Mouse (Mus musculus): ENCODE data around the gene Rad17. TPM values are rescaled to one million over a fixed set of nuclear protein-coding genes. Genes with fewer than 3 reads are reported as not detected.

Gene Rad17
- total and polyA plus RNA-seq, 2 experiments from 2014 or later: 13.5 to 14.0 TPM

DNA sequence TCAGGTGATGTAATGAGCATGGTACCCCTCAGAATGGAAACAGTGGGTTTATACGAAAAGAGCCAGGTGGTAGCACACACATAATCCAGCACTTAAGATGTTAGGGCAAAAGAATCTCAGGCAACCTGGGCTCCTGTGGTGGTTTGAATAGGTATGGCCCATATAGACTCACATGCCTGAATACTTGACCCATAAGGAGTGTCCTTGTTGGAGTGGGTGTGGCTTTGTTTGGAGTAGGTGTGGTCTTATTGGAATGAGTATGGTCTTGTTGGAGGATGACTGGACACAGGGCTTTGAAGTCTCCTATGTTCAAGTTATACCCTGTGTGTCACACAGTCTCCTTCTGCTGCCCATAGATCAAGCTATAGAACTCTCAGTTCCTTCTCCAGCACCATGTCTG is 82.5 kb downstream of the Rad17 start:
- Histone ChIP-seq H3K27me3 (ENCODE audit: insufficient read depth, low read length) (no peaks in the 10 kb centered on the region), H3K4me2 (ENCODE audit: low read depth, low read length, poor library complexity, severe bottlenecking) (no peak overlapping the region), H3K27ac (ENCODE audit: low read depth, low read length) (no peak overlapping the region), H3K4me1 (ENCODE audit: insufficient read depth, low read length) (no peaks in the 10 kb centered on the region), H3K9ac (replicated peaks; ENCODE audit: low read length, poor library complexity, severe bottlenecking) (no peak overlapping the region), H3K9me3 (ENCODE audit: low read length) (no peaks in the 10 kb centered on the region), H3K36me3 (ENCODE audit: insufficient read depth, low read length) (no peaks in the 10 kb centered on the region), H3K4me3 (ENCODE audit: low read depth, low read length) (no peak overlapping the region)
- 97% methylated on average over 1 of the region's 1 CpGs for WGBS
- no peak for ATAC-seq (ENCODE audit: low FRiP score)
- no peak for DNase-seq (ENCODE audit: low spot score)
- TF ChIP-seq CTCF (IDR thresholded peaks at IDR 0.05): no peak

Other genes with a start within 250 kb of the Rad17 start
- not detected in 2 replicates for gene Naip1, start 198.2 kb downstream of the Rad17 start, total RNA-seq (2014; rRNA removed)
- gene Naip1, start 198.2 kb downstream of the Rad17 start, polyA plus RNA-seq (2015; fragmentation: Nextera tagmentation; extraction: Ambion mirVana): 0.06 TPM in 2 replicates
- gene Gtf2h2, start 158.5 kb downstream of the Rad17 start, total RNA-seq (2014; rRNA removed): 25.0 and 28.2 TPM in 2 replicates
- gene Gtf2h2, start 158.5 kb downstream of the Rad17 start, polyA plus RNA-seq (2015; fragmentation: Nextera tagmentation; extraction: Ambion mirVana): 58.5 and 58.9 TPM in 2 replicates
- gene Ocln, start 98.3 kb downstream of the Rad17 start, total RNA-seq (2014; rRNA removed): 12.4 and 12.7 TPM in 2 replicates
- gene Ocln, start 98.3 kb downstream of the Rad17 start, polyA plus RNA-seq (2015; fragmentation: Nextera tagmentation; extraction: Ambion mirVana): 9.0 and 9.7 TPM in 2 replicates
- gene Marveld2, start 34.1 kb downstream of the Rad17 start, total RNA-seq (2014; rRNA removed): 1.4 and 3.4 TPM in 2 replicates
- 2.1 and 2.3 TPM in 2 replicates for gene Marveld2, start 34.1 kb downstream of the Rad17 start, polyA plus RNA-seq (2015; fragmentation: Nextera tagmentation; extraction: Ambion mirVana)
- 136 and 141 TPM in 2 replicates for gene Ak6, start 72 bp downstream of the Rad17 start, total RNA-seq (2014; rRNA removed)
- 317 and 334 TPM in 2 replicates for gene Ak6, start 72 bp downstream of the Rad17 start, polyA plus RNA-seq (2015; fragmentation: Nextera tagmentation; extraction: Ambion mirVana)
- gene Taf9, start 528 bp upstream of the Rad17 start, total RNA-seq (2014; rRNA removed): 41.5 and 58.3 TPM in 2 replicates
- gene Taf9, start 528 bp upstream of the Rad17 start, polyA plus RNA-seq (2015; fragmentation: Nextera tagmentation; extraction: Ambion mirVana): 45.9 and 51.3 TPM in 2 replicates
- 1.7 and 1.8 TPM in 2 replicates for gene Ccdc125, start 18.7 kb upstream of the Rad17 start, total RNA-seq (2014; rRNA removed)
- gene Ccdc125, start 18.7 kb upstream of the Rad17 start, polyA plus RNA-seq (2015; fragmentation: Nextera tagmentation; extraction: Ambion mirVana): 0.81 and 0.86 TPM in 2 replicates
- 24.8 and 28.6 TPM in 2 replicates for gene Cdk7, start 79.9 kb upstream of the Rad17 start, total RNA-seq (2014; rRNA removed)
- 30.4 and 32.1 TPM in 2 replicates for gene Cdk7, start 79.9 kb upstream of the Rad17 start, polyA plus RNA-seq (2015; fragmentation: Nextera tagmentation; extraction: Ambion mirVana)
- 25.9 and 44.2 TPM in 2 replicates for gene Mrps36, start 93.6 kb upstream of the Rad17 start, total RNA-seq (2014; rRNA removed)
- 163 and 165 TPM in 2 replicates for gene Mrps36, start 93.6 kb upstream of the Rad17 start, polyA plus RNA-seq (2015; fragmentation: Nextera tagmentation; extraction: Ambion mirVana)
- 0.71 and 2.2 TPM in 2 replicates for gene Cenph, start 124.8 kb upstream of the Rad17 start, total RNA-seq (2014; rRNA removed)
- 4.3 and 4.4 TPM in 2 replicates for gene Cenph, start 124.8 kb upstream of the Rad17 start, polyA plus RNA-seq (2015; fragmentation: Nextera tagmentation; extraction: Ambion mirVana)
- 12.7 and 22.5 TPM in 2 replicates for gene Ccnb1, start 135.5 kb upstream of the Rad17 start, total RNA-seq (2014; rRNA removed)
- 11.5 and 11.7 TPM in 2 replicates for gene Ccnb1, start 135.5 kb upstream of the Rad17 start, polyA plus RNA-seq (2015; fragmentation: Nextera tagmentation; extraction: Ambion mirVana)
- 41.7 and 48.6 TPM in 2 replicates for gene Slc30a5, start 182.4 kb upstream of the Rad17 start, total RNA-seq (2014; rRNA removed)
- 21.7 and 22.3 TPM in 2 replicates for gene Slc30a5, start 182.4 kb upstream of the Rad17 start, polyA plus RNA-seq (2015; fragmentation: Nextera tagmentation; extraction: Ambion mirVana)